Mouse (Mus musculus) bone marrow macrophage, adult 2 months (primary cell): ENCODE data around the gene Slc4a4. TPM values are rescaled to one million over a fixed set of nuclear protein-coding genes. Genes with fewer than 3 reads are reported as not detected.

ENCODE experiments used
- H3K27ac ChIP-seq: 2 replicates; pipeline ENCODE4 v1.5.1; 2012; ENCODE audit warnings: low read depth, low read length; ENCODE audit not compliant: insufficient read depth
- H3K4me1 ChIP-seq: 2 replicates; pipeline ENCODE4 v1.6.1; 2012; ENCODE audit warnings: low read length; ENCODE audit not compliant: control insufficient read depth, insufficient read depth
- H3K4me3 ChIP-seq: 2 replicates; pipeline ENCODE4 v1.5.1; 2012; ENCODE audit warnings: mild to moderate bottlenecking, low read length, moderate library complexity; ENCODE audit not compliant: insufficient read depth
- CTCF ChIP-seq: IDR thresholded peaks from 2 replicates; pipeline ENCODE4 v1.5.1; 2012; ENCODE audit warnings: low read depth, mild to moderate bottlenecking, low read length, moderate library complexity
- POLR2A ChIP-seq: IDR thresholded peaks from 2 replicates; pipeline ENCODE4 v1.6.1; 2012; ENCODE audit warnings: mild to moderate bottlenecking, low read depth, low read length, borderline replicate concordance
- polyA plus RNA-seq: library from polyadenylated mRNA; stranded (reverse); fragments of >200 nt; gene quantifications from 2 replicates; pipeline ENCODE4 v1.2.4, GENCODE M21; 2012; ENCODE audit not compliant: missing spikeins, insufficient read depth, insufficient read length

Gene Slc4a4
- polyA plus RNA-seq, 1 experiment: not detected

DNA sequence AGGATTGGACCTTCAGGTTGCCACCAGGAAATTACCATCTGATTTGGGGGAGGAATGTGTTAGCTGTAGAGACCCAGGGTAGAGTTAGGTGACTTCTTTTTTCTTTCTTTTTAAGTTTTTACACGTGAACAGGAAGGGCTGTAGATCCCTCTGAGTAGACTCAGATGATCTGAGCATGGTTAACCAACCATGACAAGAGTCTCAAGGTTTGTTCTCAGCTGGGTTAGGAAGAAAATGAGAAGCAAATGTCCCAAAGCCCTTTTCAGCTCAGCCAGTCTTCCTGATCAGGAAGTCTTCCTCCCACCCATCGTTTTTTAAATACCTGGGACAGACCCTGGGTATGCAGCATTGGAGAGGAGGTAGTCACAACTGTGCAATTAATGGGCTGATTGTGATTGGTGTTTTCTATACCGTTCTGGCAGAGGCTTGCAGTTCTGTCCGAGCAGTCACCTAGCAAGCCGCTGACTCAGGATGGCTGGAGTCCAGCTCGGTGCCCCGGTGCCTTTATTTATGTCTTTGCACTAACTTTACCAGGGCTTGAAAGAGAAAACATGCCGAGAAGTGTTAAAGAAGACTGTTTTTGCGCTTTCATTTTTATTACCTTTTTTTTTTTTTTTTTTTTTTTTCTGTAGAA is 236.8 kb downstream of the Slc4a4 start:
- no peak overlapping the region for H3K4me3 ChIP-seq
- TF ChIP-seq CTCF (no peak), POLR2A (no peak)
- no peaks in the 10 kb centered on the region for H3K4me1 ChIP-seq

DNA sequence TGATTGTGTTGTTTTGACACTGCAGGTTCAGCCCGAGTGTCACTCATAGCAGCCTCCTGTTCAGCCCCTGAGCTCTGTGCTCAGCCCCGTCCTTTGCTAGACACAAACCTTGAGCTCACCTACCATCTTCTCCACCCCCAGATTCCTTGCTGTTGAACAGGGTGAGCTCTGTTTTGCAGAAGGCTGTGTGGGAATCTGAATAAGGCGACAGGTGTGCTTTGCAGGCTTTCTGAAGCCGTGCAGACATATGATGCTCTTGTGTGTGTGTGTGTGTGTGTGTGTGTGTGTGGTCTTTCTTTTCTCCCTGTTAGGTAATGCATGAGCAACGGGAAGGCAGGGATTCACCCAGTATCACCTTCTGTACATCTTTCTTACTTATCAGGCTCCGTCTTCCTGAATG is 241.6 kb downstream of the Slc4a4 start:
- H3K4me1 ChIP-seq: no peaks in the 10 kb centered on the region
- H3K27ac ChIP-seq: no peak overlapping the region
- TF ChIP-seq CTCF (no peak), POLR2A (no peak)
- H3K4me3 ChIP-seq: no peak overlapping the region

More for the DNA sequence above, 236.8 kb downstream of the Slc4a4 start:
- H3K27ac ChIP-seq: no peak overlapping the region

GRCm38 (mm10) chr5:89135776-89136175 is 249.2 kb downstream of the Slc4a4 start:
- Histone ChIP-seq H3K27ac (no peak overlapping the region), H3K4me3 (no peak overlapping the region), H3K4me1 (no peaks in the 10 kb centered on the region)
- TF ChIP-seq POLR2A (no peak), CTCF (no peak)

GRCm38 (mm10) chr5:89140070-89140469 is 253.5 kb downstream of the Slc4a4 start:
- no peaks in the 10 kb centered on the region for H3K4me1 ChIP-seq
- no peak overlapping the region for H3K4me3 ChIP-seq
- TF ChIP-seq POLR2A (no peak), CTCF (no peak)
- no peak overlapping the region for H3K27ac ChIP-seq

- Histone ChIP-seq H3K4me3 (no peak overlapping the region), H3K27ac (no peak overlapping the region), H3K4me1 (no peaks in the 10 kb centered on the region)
- TF ChIP-seq CTCF: no peak
- no peak for TF ChIP-seq POLR2A
Observed at GRCm38 (mm10) chr5:89141761-89142160, 255.1 kb downstream of the Slc4a4 start.

DNA sequence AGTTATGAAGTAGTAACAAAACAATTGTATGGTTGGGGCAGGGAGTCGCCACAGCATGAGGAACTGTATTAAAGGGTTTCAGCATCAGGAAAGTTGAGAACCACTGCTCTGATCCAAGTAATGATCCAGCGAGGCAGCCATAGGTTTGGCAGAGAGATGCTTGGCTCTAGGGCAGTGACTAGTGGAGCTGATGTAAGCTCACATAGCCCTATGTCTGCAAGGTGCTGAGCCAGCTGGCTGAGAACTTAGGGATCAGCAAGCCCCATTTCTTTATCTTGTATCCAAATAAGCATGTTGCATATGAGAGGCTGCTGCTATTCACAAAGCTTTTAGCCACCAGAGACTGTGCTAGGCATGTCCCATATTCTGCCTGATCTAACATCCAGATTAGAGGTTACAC is 259.7 kb downstream of the Slc4a4 start:
- no peaks in the 10 kb centered on the region for H3K4me1 ChIP-seq
- no peak overlapping the region for H3K4me3 ChIP-seq
- H3K27ac ChIP-seq: no peak overlapping the region
- TF ChIP-seq POLR2A (no peak), CTCF (no peak)

DNA sequence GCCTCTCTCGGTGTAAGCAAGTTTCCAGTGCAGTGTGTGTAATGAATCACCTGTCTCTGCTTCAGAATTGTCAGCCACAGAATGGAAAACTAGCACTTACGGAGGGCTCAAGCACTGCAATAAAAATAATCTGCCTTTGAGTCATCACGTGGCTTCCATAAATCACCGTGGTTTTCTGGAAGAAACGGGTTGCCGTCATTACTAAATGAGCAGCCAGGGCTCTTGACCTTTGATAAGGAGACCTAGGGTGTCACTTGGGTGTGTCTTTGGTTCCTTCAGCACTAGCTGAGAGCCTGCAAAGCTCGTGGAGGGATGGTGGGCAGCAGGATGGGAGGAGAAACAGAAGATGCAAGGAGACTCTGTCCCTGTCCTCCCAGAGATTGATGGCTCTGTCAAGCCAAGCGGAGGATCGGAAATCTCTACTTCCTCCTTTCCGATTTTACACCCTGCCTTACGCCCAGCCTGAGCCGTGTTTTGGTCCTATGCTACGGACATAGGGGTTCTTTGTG is 260.7 kb downstream of the Slc4a4 start:
- no peak for TF ChIP-seq CTCF
- no peak overlapping the region for H3K27ac ChIP-seq

GRCm38 (mm10) chr5:89149436-89150040 is 262.9 kb downstream of the Slc4a4 start:
- Histone ChIP-seq H3K27ac (no peak overlapping the region), H3K4me3 (no peak overlapping the region), H3K4me1 (no peaks in the 10 kb centered on the region)
- TF ChIP-seq CTCF (no peak), POLR2A (no peak)

More for the DNA sequence above, 260.7 kb downstream of the Slc4a4 start:
- Histone ChIP-seq H3K4me1 (no peaks in the 10 kb centered on the region), H3K4me3 (no peak overlapping the region)

- TF ChIP-seq CTCF (no peak), POLR2A (no peak)
- Histone ChIP-seq H3K4me3 (no peak overlapping the region), H3K4me1 (no peaks in the 10 kb centered on the region)
Observed at GRCm38 (mm10) chr5:89151076-89151475, 264.5 kb downstream of the Slc4a4 start.

DNA sequence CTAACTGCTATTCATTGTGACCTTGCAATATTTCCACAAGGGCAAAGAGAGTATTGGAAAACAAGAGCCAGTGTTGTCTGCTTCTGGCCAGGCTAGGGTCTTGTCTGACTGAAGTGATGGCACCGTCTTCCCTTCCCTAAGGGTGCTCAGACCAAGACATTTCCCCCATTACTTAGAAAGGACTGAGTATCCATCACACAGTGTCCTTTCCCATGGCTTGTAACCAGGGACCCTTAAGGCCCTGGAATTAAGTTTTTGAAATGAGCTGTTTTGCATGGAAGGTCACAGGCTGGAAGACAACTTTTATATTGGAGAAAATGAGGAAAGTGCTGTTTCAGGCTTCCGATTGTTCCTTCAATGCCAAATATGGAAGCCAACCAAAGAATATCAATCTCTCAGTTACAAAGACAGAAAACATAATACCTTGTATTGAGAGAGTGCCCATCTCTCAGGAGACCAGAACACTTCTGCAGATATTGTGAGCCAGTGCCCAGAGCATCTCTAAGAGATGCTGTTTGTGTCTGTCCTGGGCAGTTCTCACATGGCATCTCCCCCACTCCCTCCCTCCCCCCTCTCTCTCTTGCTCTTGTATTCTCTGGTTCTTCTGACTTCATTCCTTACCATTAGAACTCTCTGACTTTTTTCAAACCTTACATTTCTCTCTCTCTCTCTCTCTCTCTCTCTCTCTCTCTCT is 284.6 kb downstream of the Slc4a4 start:
- H3K4me3 ChIP-seq: no peak overlapping the region
- TF ChIP-seq CTCF: no peak
- TF ChIP-seq POLR2A: no peak
- no peaks in the 10 kb centered on the region for H3K4me1 ChIP-seq
- H3K27ac ChIP-seq: no peak overlapping the region

More at GRCm38 (mm10) chr5:89151076-89151475, 264.5 kb downstream of the Slc4a4 start:
- H3K27ac ChIP-seq: no peak overlapping the region
